Mouse (Mus musculus) lung, embryonic 14.5 days (tissue): ENCODE measurements at regions not wholly inside any gene's neighbourhood (a gene's known extent, or its start where the extent isn't known, plus 50 kb on each side); places are given as distances from the start of the nearest gene placed in this dataset.

Source experiments
- ATAC-seq: fragments of 200-750 bp; cut with Nextera tagmentation; 2 replicates; pipeline ENCODE4 v1.8.0; 2017; ENCODE audit warnings: mild to moderate bottlenecking, moderate TSS enrichment, moderate library complexity; ENCODE audit not compliant: insufficient read depth
- DNase-seq: peaks from one replicate; pipeline ENCODE4 v3.0.0-alpha.2; 2015
- H3K27ac ChIP-seq: fragments of 300-500 bp; sonication (generic); 2 replicates; pipeline ENCODE4 v1.5.1; 2014; ENCODE audit warnings: low read depth, mild to moderate bottlenecking, moderate library complexity
- H3K27me3 ChIP-seq: fragments of 300-500 bp; sonication (generic); 2 replicates; pipeline ENCODE4 v1.6.1; 2014; ENCODE audit warnings: low read length, control low read depth; ENCODE audit not compliant: insufficient read depth
- H3K36me3 ChIP-seq: fragments of 300-500 bp; sonication (generic); 2 replicates; pipeline ENCODE4 v1.6.1; 2014; ENCODE audit warnings: control low read depth; ENCODE audit not compliant: insufficient read depth
- H3K4me1 ChIP-seq: fragments of 300-500 bp; sonication (generic); 2 replicates; pipeline ENCODE4 v1.6.1; 2014; ENCODE audit warnings: antibody characterized with exemption, control low read depth; ENCODE audit not compliant: insufficient read depth
- H3K4me2 ChIP-seq: fragments of 300-500 bp; sonication (generic); 2 replicates; pipeline ENCODE4 v1.6.1; 2014; ENCODE audit warnings: mild to moderate bottlenecking
- H3K4me3 ChIP-seq: fragments of 300-500 bp; sonication (generic); 2 replicates; pipeline ENCODE4 v1.5.1; 2014; ENCODE audit warnings: low read depth, low read length
- H3K9ac ChIP-seq: fragments of 300-500 bp; sonication (generic); 2 replicates; pipeline ENCODE4 v1.6.1; 2014
- H3K9me3 ChIP-seq: fragments of 300-500 bp; sonication (generic); 2 replicates; pipeline ENCODE4 v1.6.1; 2016; ENCODE audit warnings: low read depth, low read length, control low read depth
- CTCF ChIP-seq: IDR thresholded peaks from 2 replicates; pipeline ENCODE4 v1.5.1; 2016; ENCODE audit warnings: antibody characterized with exemption, low read depth
- WGBS: fragments of 180-500 bp; shearing (Covaris S2); extraction: QIAGEN DNeasy Blood & Tissue Kit; methylation state at CpG from one replicate; pipeline ENCODE4 v1.1.7; 2014; 5-methylcytosine and 5-hydroxymethylcytosine counted together

- Histone ChIP-seq H3K27me3 (0 out of 2 replicates have a peak, but pooled peaks cover 5% of the 10 kb centered on the region), H3K9ac (no peak overlapping the region), H3K9me3 (no peaks in the 10 kb centered on the region), H3K27ac (no peak overlapping the region), H3K4me3 (no peak overlapping the region), H3K4me1 (no peaks in the 10 kb centered on the region), H3K4me2 (no peak overlapping the region), H3K36me3 (no peaks in the 10 kb centered on the region)
- no peak for TF ChIP-seq CTCF
- DNase-seq (no peak), ATAC-seq (no peak)
- 62% methylated on average over 2 of the region's 2 CpGs for WGBS
These were observed 74.6 kb upstream of the Arrdc4 start for GRCm38 (mm10) chr7:68823646-68824045.

- DNase-seq (peak; percentile 88), ATAC-seq (peak; percentile 14; the same call in 1 of the 2 replicates)
- Histone ChIP-seq H3K27me3 (0 out of 2 replicates have a peak, but pooled peaks cover 5% of the 10 kb centered on the region), H3K4me3 (no peak overlapping the region), H3K36me3 (no peaks in the 10 kb centered on the region), H3K9ac (no peak overlapping the region), H3K27ac (no peak overlapping the region), H3K4me2 (no peak overlapping the region), H3K4me1 (no peaks in the 10 kb centered on the region), H3K9me3 (no peaks in the 10 kb centered on the region)
- 4% methylated on average over 7 of the region's 7 CpGs for WGBS
- TF ChIP-seq CTCF, result peak; percentile 98
These were observed 74.1 kb upstream of the Arrdc4 start for GRCm38 (mm10) chr7:68823189-68823588.

GRCm38 (mm10) chr7:68814823-68815666, 66.0 kb upstream of the Arrdc4 start:
- 49% methylated on average over 15 of the region's 15 CpGs for WGBS
- 0 out of 2 replicates have a peak, but pooled peaks cover 7% of the 10 kb centered on the region for H3K27me3 ChIP-seq
- H3K27ac ChIP-seq, result no peak overlapping the region
- no peaks in the 10 kb centered on the region for H3K36me3 ChIP-seq
- no peak overlapping the region for H3K4me3 ChIP-seq
- H3K9ac ChIP-seq, result no peak overlapping the region
- no peaks in the 10 kb centered on the region for H3K4me1 ChIP-seq
- no peak for TF ChIP-seq CTCF
- H3K9me3 ChIP-seq, result no peaks in the 10 kb centered on the region
- no peak for DNase-seq
- no peak overlapping the region for H3K4me2 ChIP-seq
- ATAC-seq, result peak; percentile 73

GRCm38 (mm10) chr7:68809782-68810181, 60.7 kb upstream of the Arrdc4 start:
- no peak for TF ChIP-seq CTCF
- no peak overlapping the region for H3K9ac ChIP-seq
- WGBS, result 31% methylated on average over 8 of the region's 8 CpGs
- no peaks in the 10 kb centered on the region for H3K36me3 ChIP-seq
- H3K27ac ChIP-seq, result no peak overlapping the region
- H3K4me3 ChIP-seq, result no peak overlapping the region
- ATAC-seq (no peak), DNase-seq (peak; percentile 17)
- H3K4me1 ChIP-seq, result no peaks in the 10 kb centered on the region
- no peak overlapping the region for H3K4me2 ChIP-seq
- H3K27me3 ChIP-seq, result 0 out of 2 replicates have a peak, but pooled peaks cover 3% of the 10 kb centered on the region
- H3K9me3 ChIP-seq, result no peaks in the 10 kb centered on the region
